Mouse (Mus musculus): ENCODE measurements around the gene Serpina3g.

GRCm38 (mm10) chr12:104266374-104266773 is 30.3 kb downstream of the Serpina3g start:
- no peak for TF ChIP-seq CTCF (IDR thresholded peaks at IDR 0.05)
- no peak for TF ChIP-seq POLR2A (IDR thresholded peaks at IDR 0.05; ENCODE audit: insufficient read depth, low read depth, low read length)
- no peak for TF ChIP-seq EP300 (IDR thresholded peaks at IDR 0.05; ENCODE audit: insufficient read depth, low read depth, low read length)

Data from heart, adult 2 months (tissue).